20 mouse cellular contexts compared by ENCODE assay signal in the genomic region with DNA sequence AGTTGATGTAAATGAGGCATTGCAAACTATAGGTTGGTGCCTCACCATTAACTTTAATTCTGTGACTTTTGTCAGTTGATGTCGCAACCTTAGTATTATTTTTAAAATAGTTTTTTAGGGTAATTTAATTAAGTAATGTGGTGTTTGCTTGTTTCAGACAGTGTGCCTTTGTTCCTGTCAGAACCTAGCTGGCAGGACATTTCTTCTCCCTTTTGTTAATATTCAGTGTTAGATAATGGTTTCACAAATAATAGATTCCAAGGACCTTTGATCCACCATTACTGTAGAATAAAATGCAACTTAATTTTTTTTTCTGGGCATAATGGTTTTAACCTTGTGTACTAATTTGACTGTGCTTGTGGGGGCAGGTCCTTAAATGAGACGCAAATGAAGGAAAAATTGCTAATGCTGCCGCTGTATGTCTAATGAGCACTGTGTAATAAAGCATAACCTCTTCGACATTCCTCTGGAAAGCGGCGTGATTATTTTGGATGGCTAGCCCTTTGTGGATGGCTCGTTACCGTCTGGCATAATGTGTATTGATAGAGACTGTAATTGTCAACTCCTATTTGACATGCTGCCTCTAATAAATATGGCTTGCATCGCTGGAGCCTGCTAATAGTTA.
DNase-seq lines count a peak whose midpoint lies in the region; ATAC-seq lines count a peak whose summit lies in the region.
"Had no signal": no experiment of that assay in that cellular context is flagged by ENCODE, and none has a peak within 500 bp of the region (broad histone marks: within the 10 kb centered on the region; RNA-seq: fewer than 3 reads in every experiment).

No protein-coding gene starts in this region.

- no peaks in the 10 kb centered on the region for H3K9me3 ChIP-seq in hindbrain, embryonic 11.5 days (ENCODE audit: control insufficient read depth, low read length)
- H3K9me3 ChIP-seq in hindbrain, embryonic 10.5 days: no peaks in the 10 kb centered on the region
- no peaks in the 10 kb centered on the region for H3K9me3 ChIP-seq in neural tube, embryonic 14.5 days (ENCODE audit: control insufficient read depth, low read length)
- H3K9me3 ChIP-seq in hindbrain, embryonic 14.5 days (ENCODE audit: control insufficient read depth, low read length): no peaks in the 10 kb centered on the region
- H3K9me3 ChIP-seq: limb, embryonic 15.5 days; liver, embryonic 15.5 days had no signal

- H3K36me3 ChIP-seq in hindbrain, embryonic 11.5 days (ENCODE audit: control insufficient read depth, insufficient read depth, low read length): no peaks in the 10 kb centered on the region
- no peaks in the 10 kb centered on the region for H3K36me3 ChIP-seq in hindbrain, embryonic 10.5 days
- no peaks in the 10 kb centered on the region for H3K36me3 ChIP-seq in neural tube, embryonic 14.5 days (ENCODE audit: control insufficient read depth, insufficient read depth, low read length)
- no peaks in the 10 kb centered on the region for H3K36me3 ChIP-seq in hindbrain, embryonic 14.5 days (replicated peaks; ENCODE audit: control insufficient read depth, insufficient read depth)
- H3K36me3 ChIP-seq: limb, embryonic 15.5 days; liver, embryonic 15.5 days had no signal

- 76% methylated on average over 9 of the region's 9 CpGs for WGBS in hindbrain, embryonic 11.5 days
- WGBS in hindbrain, embryonic 10.5 days: 85% methylated on average over 9 of the region's 9 CpGs
- 33% methylated on average over 9 of the region's 9 CpGs for WGBS in neural tube, embryonic 14.5 days
- 24% methylated on average over 9 of the region's 9 CpGs for WGBS in hindbrain, embryonic 14.5 days

- H3K4me3 ChIP-seq in hindbrain, embryonic 11.5 days (ENCODE audit: low read depth, low read length): no peak overlapping the region
- H3K4me3 ChIP-seq in hindbrain, embryonic 10.5 days: no peak overlapping the region
- no peak overlapping the region for H3K4me3 ChIP-seq in neural tube, embryonic 14.5 days (ENCODE audit: low read depth, low read length)
- H3K4me3 ChIP-seq in hindbrain, embryonic 14.5 days (replicated peaks; ENCODE audit: low read length): no peak overlapping the region
- H3K4me3 ChIP-seq: erythroblast, embryonic 14.5 days; layer of hippocampus, adult 2 months; limb, embryonic 15.5 days; liver, embryonic 15.5 days had no signal

- no peak overlapping the region for H3K4me2 ChIP-seq in hindbrain, embryonic 11.5 days (replicated peaks; ENCODE audit: low read depth, low read length)
- H3K4me2 ChIP-seq in neural tube, embryonic 14.5 days (ENCODE audit: low read depth, low read length): no peak overlapping the region
- H3K4me2 ChIP-seq in hindbrain, embryonic 14.5 days (replicated peaks): no peak overlapping the region
- H3K4me2 ChIP-seq: limb, embryonic 15.5 days; liver, embryonic 15.5 days had no signal

- H3K27ac ChIP-seq in hindbrain, embryonic 11.5 days (ENCODE audit: low read depth, low read length): no peak overlapping the region; the same call in 1 of the 2 replicates
- H3K27ac ChIP-seq in hindbrain, embryonic 10.5 days: no peak overlapping the region
- peak overlapping the region; percentile 40; the same call in 1 of the 2 replicates for H3K27ac ChIP-seq in neural tube, embryonic 14.5 days (ENCODE audit: low read depth, low read length)
- H3K27ac ChIP-seq in hindbrain, embryonic 14.5 days: peak overlapping the region; percentile 45
- H3K27ac ChIP-seq: layer of hippocampus, adult 2 months; limb, embryonic 15.5 days; liver, embryonic 15.5 days had no signal

- H3K27me3 ChIP-seq in hindbrain, embryonic 11.5 days (ENCODE audit: control insufficient read depth, insufficient read depth, low read length): no peaks in the 10 kb centered on the region
- H3K27me3 ChIP-seq in hindbrain, embryonic 10.5 days (ENCODE audit: insufficient read depth, poor library complexity, severe bottlenecking): no peaks in the 10 kb centered on the region
- no peaks in the 10 kb centered on the region for H3K27me3 ChIP-seq in neural tube, embryonic 14.5 days (ENCODE audit: control insufficient read depth, insufficient read depth, low read length)
- no peaks in the 10 kb centered on the region for H3K27me3 ChIP-seq in hindbrain, embryonic 14.5 days (ENCODE audit: control insufficient read depth, insufficient read depth, low read length)
- H3K27me3 ChIP-seq: CH12.LX; limb, embryonic 15.5 days; liver, embryonic 15.5 days had no signal

- no peak overlapping the region for H3K9ac ChIP-seq in hindbrain, embryonic 11.5 days (ENCODE audit: low read depth, low read length)
- H3K9ac ChIP-seq in neural tube, embryonic 14.5 days (replicated peaks; ENCODE audit: low read depth, low read length): no peak overlapping the region
- no peak overlapping the region; the same call in 1 of the 2 replicates for H3K9ac ChIP-seq in hindbrain, embryonic 14.5 days
- H3K9ac ChIP-seq: limb, embryonic 15.5 days; liver, embryonic 15.5 days had no signal

- peaks cover 2% of the 10 kb centered on the region; the same call in 1 of the 2 replicates for H3K4me1 ChIP-seq in hindbrain, embryonic 11.5 days (replicated peaks; ENCODE audit: control insufficient read depth, insufficient read depth, low read length)
- peaks cover 11% of the 10 kb centered on the region for H3K4me1 ChIP-seq in hindbrain, embryonic 10.5 days (replicated peaks)
- H3K4me1 ChIP-seq in neural tube, embryonic 14.5 days (ENCODE audit: control insufficient read depth, insufficient read depth, low read length): 0 out of 2 replicates have a peak, but pooled peaks cover 3% of the 10 kb centered on the region
- H3K4me1 ChIP-seq in hindbrain, embryonic 14.5 days (replicated peaks; ENCODE audit: control insufficient read depth, insufficient read depth, low read length): peaks cover 17% of the 10 kb centered on the region

- DNase-seq in hindbrain, embryonic 11.5 days (ENCODE audit: low spot score): no peak
- DNase-seq in hindbrain, embryonic 10.5 days (ENCODE audit: low spot score): no peak
- DNase-seq in neural tube, embryonic 10.5 days (ENCODE audit: extremely low spot score, low spot score): no peak
- no peak for DNase-seq in hindbrain, embryonic 14.5 days (ENCODE audit: low spot score)
- DNase-seq in retina, postnatal 1 day: peak; percentile 95
- DNase-seq in adrenal gland, postnatal 10 days: no peak
- no peak for DNase-seq in cerebellum, adult 9-11 months
- DNase-seq: adrenal gland, postnatal 36 days; cerebellum, adult 18-20 months; gastrocnemius, postnatal 14 days; kidney, adult 2 months; kidney, postnatal 14 days; thymus, postnatal 14 days had no signal

- peak; percentile 35; the same call in 1 of the 2 replicates for ATAC-seq in hindbrain, embryonic 11.5 days (ENCODE audit: low FRiP score)
- peak; percentile 46; the same call in 1 of the 2 replicates for ATAC-seq in neural tube, embryonic 14.5 days (ENCODE audit: low read depth)
- peak; percentile 53 for ATAC-seq in hindbrain, embryonic 14.5 days (ENCODE audit: low FRiP score)
- ATAC-seq: lung, postnatal 0 days had no signal

Comparison
In these comparisons a context has a peak if more than half of its experiments do, and no peak if none do; other contexts are left out.
1. H3K27ac ChIP-seq: peak in neural tube, embryonic 14.5 days (single experiment) and hindbrain, embryonic 14.5 days (single experiment); none in hindbrain, embryonic 11.5 days (single experiment) and hindbrain, embryonic 10.5 days (single experiment).
2. Peak in every context shown above with its lines, with median percentiles within 50 percentile points of each other: ATAC-seq.